Mouse (Mus musculus): Measurements from ENCODE around the gene Dner. TPM values are rescaled to one million over a fixed set of nuclear protein-coding genes. Genes with fewer than 3 reads are reported as not detected.
"Not testable (repeated sequence)": the region's sequence is repeated elsewhere in the genome, so short reads cannot be mapped to it uniquely, and the experiment has no call there.

Gene Dner
- polyA plus RNA-seq, 1 experiment from 2014 or later: 0.32 TPM

- DNase-seq (ENCODE audit: low spot score) (no peak), ATAC-seq (replicated peaks; ENCODE audit: low FRiP score) (no peak)
- H3K4me3 ChIP-seq (ENCODE audit: low read depth, low read length): no peak overlapping the region
- WGBS: 86% methylated on average over 5 of the region's 5 CpGs
- no peak overlapping the region for H3K4me2 ChIP-seq
- no peak overlapping the region for H3K27ac ChIP-seq (ENCODE audit: low read depth, low read length)
- no peaks in the 10 kb centered on the region for H3K4me1 ChIP-seq (replicated peaks; ENCODE audit: control insufficient read depth, insufficient read depth, low read length)
- no peaks in the 10 kb centered on the region for H3K27me3 ChIP-seq (replicated peaks; ENCODE audit: control insufficient read depth, insufficient read depth, low read length)
- H3K9me3 ChIP-seq (ENCODE audit: control insufficient read depth, low read length): no peaks in the 10 kb centered on the region
- H3K9ac ChIP-seq (ENCODE audit: low read depth, low read length): no peak overlapping the region
- H3K36me3 ChIP-seq (ENCODE audit: control insufficient read depth, insufficient read depth, low read length): no peaks in the 10 kb centered on the region
Measured at GRCm38 (mm10) chr1:84357216-84357615, 338.8 kb downstream of the Dner start.

- Histone ChIP-seq H3K27ac (ENCODE audit: low read depth, low read length) (no peak overlapping the region), H3K36me3 (ENCODE audit: control insufficient read depth, insufficient read depth, low read length) (no peaks in the 10 kb centered on the region), H3K4me2 (no peak overlapping the region), H3K4me3 (ENCODE audit: low read depth, low read length) (no peak overlapping the region), H3K9ac (ENCODE audit: low read depth, low read length) (no peak overlapping the region), H3K9me3 (ENCODE audit: control insufficient read depth, low read length) (no peaks in the 10 kb centered on the region), H3K4me1 (replicated peaks; ENCODE audit: control insufficient read depth, insufficient read depth, low read length) (no peaks in the 10 kb centered on the region), H3K27me3 (replicated peaks; ENCODE audit: control insufficient read depth, insufficient read depth, low read length) (no peaks in the 10 kb centered on the region)
- ATAC-seq (replicated peaks; ENCODE audit: low FRiP score): no peak
- 72% methylated on average over 2 of the region's 2 CpGs for WGBS
- DNase-seq (ENCODE audit: low spot score): no peak
Measured at GRCm38 (mm10) chr1:84350262-84350661, 345.8 kb downstream of the Dner start.

GRCm38 (mm10) chr1:84347796-84348476, 348.1 kb downstream of the Dner start:
- no peak overlapping the region for H3K4me2 ChIP-seq
- no peaks in the 10 kb centered on the region for H3K9me3 ChIP-seq (ENCODE audit: control insufficient read depth, low read length)
- no peaks in the 10 kb centered on the region for H3K27me3 ChIP-seq (replicated peaks; ENCODE audit: control insufficient read depth, insufficient read depth, low read length)
- 13% methylated on average over 3 of the region's 3 CpGs for WGBS
- H3K36me3 ChIP-seq (ENCODE audit: control insufficient read depth, insufficient read depth, low read length): no peaks in the 10 kb centered on the region
- H3K9ac ChIP-seq (ENCODE audit: low read depth, low read length): no peak overlapping the region
- DNase-seq (ENCODE audit: low spot score): no peak
- no peak overlapping the region for H3K27ac ChIP-seq (ENCODE audit: low read depth, low read length)
- no peak for ATAC-seq (replicated peaks; ENCODE audit: low FRiP score)
- H3K4me3 ChIP-seq (ENCODE audit: low read depth, low read length): no peak overlapping the region
- no peaks in the 10 kb centered on the region for H3K4me1 ChIP-seq (replicated peaks; ENCODE audit: control insufficient read depth, insufficient read depth, low read length)

DNA sequence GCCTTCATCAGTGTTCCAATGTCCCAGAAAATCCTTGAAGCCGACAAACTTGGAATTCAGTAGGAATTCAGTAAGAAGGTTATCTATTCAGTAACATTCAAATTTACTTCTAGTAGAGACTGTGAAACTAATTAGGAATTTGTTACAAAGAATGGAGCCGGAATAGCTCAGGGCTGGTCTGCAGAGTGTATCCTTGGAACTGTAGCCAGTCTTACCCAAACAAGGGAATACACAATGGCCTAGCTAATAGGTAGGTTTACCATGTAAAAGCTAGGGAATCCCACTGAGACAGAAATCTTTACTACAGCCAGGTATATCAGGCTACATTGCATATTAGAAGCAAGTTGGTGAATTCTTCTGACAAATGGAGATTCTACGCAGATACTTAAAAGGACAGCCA, 363.2 kb downstream of the Dner start:
- ATAC-seq (replicated peaks; ENCODE audit: low FRiP score); H3K9me3 ChIP-seq (ENCODE audit: control insufficient read depth, low read length); H3K27me3 ChIP-seq (replicated peaks; ENCODE audit: control insufficient read depth, insufficient read depth, low read length); H3K4me2 ChIP-seq; DNase-seq (ENCODE audit: low spot score); H3K4me1 ChIP-seq (replicated peaks; ENCODE audit: control insufficient read depth, insufficient read depth, low read length); H3K27ac ChIP-seq (ENCODE audit: low read depth, low read length); H3K36me3 ChIP-seq (ENCODE audit: control insufficient read depth, insufficient read depth, low read length); H3K9ac ChIP-seq (ENCODE audit: low read depth, low read length); H3K4me3 ChIP-seq (ENCODE audit: low read depth, low read length): not testable (repeated sequence)
- 62% methylated on average over 3 of the region's 3 CpGs for WGBS

DNA sequence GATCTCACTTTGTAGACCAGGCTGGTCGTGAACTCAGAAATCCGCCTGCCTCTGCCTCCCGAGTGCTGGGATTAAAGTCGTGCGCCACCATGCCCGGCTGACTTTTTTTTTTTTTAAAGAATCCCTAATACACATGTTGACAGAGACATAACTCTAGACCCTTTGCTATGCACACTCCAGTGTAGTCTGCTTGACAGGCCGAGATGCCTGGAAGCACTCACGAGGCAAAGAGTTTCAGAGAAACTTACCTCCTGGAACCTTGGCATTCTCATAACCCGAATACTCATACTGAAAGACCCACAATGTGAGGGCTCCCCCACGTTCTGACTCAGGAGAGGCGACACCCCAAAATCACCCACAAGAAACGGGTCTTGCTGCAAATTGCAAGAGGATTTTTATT, 364.2 kb downstream of the Dner start:
- not testable (repeated sequence) for H3K4me1 ChIP-seq (replicated peaks; ENCODE audit: control insufficient read depth, insufficient read depth, low read length); H3K9me3 ChIP-seq (ENCODE audit: control insufficient read depth, low read length); H3K4me3 ChIP-seq (ENCODE audit: low read depth, low read length); H3K9ac ChIP-seq (ENCODE audit: low read depth, low read length); DNase-seq (ENCODE audit: low spot score); H3K27ac ChIP-seq (ENCODE audit: low read depth, low read length); H3K4me2 ChIP-seq; H3K36me3 ChIP-seq (ENCODE audit: control insufficient read depth, insufficient read depth, low read length); ATAC-seq (replicated peaks; ENCODE audit: low FRiP score); H3K27me3 ChIP-seq (replicated peaks; ENCODE audit: control insufficient read depth, insufficient read depth, low read length)
- 72% methylated on average over 12 of the region's 12 CpGs for WGBS

DNA sequence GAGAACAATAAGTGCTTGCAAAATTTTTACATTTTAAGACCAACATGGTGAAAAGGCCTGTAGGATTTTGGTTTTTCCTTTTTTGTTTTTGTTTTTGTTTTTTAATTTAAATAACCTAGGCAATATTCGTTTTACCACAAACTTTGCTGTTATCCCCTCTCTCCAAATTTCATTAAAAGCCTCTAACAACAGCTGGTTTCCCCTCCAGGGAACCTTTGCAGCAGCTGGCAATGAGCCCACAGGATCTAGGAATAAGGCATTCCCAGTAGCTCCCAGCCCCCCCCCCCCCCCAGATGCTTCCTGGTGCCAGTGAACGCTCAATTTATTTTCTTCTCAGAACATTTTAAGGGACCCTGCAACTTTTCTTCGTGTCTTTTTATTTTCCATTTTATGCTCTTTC, 370.7 kb downstream of the Dner start:
- DNase-seq (ENCODE audit: low spot score): no peak
- Histone ChIP-seq H3K27ac (ENCODE audit: low read depth, low read length) (no peak overlapping the region), H3K27me3 (replicated peaks; ENCODE audit: control insufficient read depth, insufficient read depth, low read length) (no peaks in the 10 kb centered on the region), H3K9ac (ENCODE audit: low read depth, low read length) (no peak overlapping the region), H3K4me1 (replicated peaks; ENCODE audit: control insufficient read depth, insufficient read depth, low read length) (no peaks in the 10 kb centered on the region), H3K4me2 (no peak overlapping the region), H3K4me3 (ENCODE audit: low read depth, low read length) (no peak overlapping the region), H3K9me3 (ENCODE audit: control insufficient read depth, low read length) (no peaks in the 10 kb centered on the region), H3K36me3 (ENCODE audit: control insufficient read depth, insufficient read depth, low read length) (no peaks in the 10 kb centered on the region)
- 63% methylated on average over 3 of the region's 3 CpGs for WGBS
- ATAC-seq (replicated peaks; ENCODE audit: low FRiP score): no peak

DNA sequence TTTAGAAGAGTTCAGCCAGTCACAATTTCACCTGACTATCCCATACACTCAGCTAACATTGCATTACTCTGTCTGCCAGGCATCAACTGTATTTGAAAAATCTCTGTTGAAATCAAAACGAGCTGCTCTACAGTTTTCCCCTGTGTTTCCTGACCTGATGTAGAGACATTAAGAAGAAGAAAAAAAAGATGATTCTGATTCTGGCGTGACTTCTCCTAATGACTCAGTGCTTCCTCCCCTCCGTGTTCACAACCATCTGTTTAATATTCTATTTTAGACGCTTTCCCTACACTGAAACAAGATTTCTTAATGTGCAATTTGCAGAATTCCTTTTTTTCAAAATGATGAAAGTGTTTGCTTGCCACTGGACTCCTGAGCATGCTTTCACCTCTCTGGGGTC, 374.7 kb downstream of the Dner start:
- Histone ChIP-seq H3K4me1 (replicated peaks; ENCODE audit: control insufficient read depth, insufficient read depth, low read length) (no peaks in the 10 kb centered on the region), H3K4me3 (ENCODE audit: low read depth, low read length) (no peak overlapping the region), H3K4me2 (no peak overlapping the region), H3K9me3 (ENCODE audit: control insufficient read depth, low read length) (no peaks in the 10 kb centered on the region), H3K27ac (ENCODE audit: low read depth, low read length) (no peak overlapping the region), H3K36me3 (ENCODE audit: control insufficient read depth, insufficient read depth, low read length) (no peaks in the 10 kb centered on the region), H3K27me3 (replicated peaks; ENCODE audit: control insufficient read depth, insufficient read depth, low read length) (no peaks in the 10 kb centered on the region), H3K9ac (ENCODE audit: low read depth, low read length) (no peak overlapping the region)
- WGBS: 67% methylated on average over 4 of the region's 4 CpGs
- ATAC-seq (replicated peaks; ENCODE audit: low FRiP score): no peak
- DNase-seq (ENCODE audit: low spot score): no peak

Small RNA genes within 50 kb of the gene (microRNA-seq; reads per million reads assigned to microRNA genes)
- 6.0 reads per million, percentile 16 among the genes with 10 or more reads in this experiment for gene Mir5126 (ENCODE audit: borderline number of aligned reads)

Other genes starting within 250 kb of the Dner start
- gene Fbxo36, start 143.6 kb upstream of the Dner start, polyA plus RNA-seq (2014; fragmentation: Nextera tagmentation; extraction: Ambion mirVana): 10.2 and 10.4 TPM in 2 replicates
- gene Trip12, start 144.3 kb upstream of the Dner start, polyA plus RNA-seq (2014; fragmentation: Nextera tagmentation; extraction: Ambion mirVana): 75.9 and 78.1 TPM in 2 replicates
- gene Slc16a14, start 238.9 kb upstream of the Dner start, polyA plus RNA-seq (2014; fragmentation: Nextera tagmentation; extraction: Ambion mirVana): 0.08 TPM in 1 of 2 replicates, not detected in the other

Data from liver, embryonic 11.5 days (tissue).